Mouse (Mus musculus) left cerebral cortex, postnatal 4 days (tissue): ENCODE data around the gene Sec23b. TPM values are rescaled to one million over a fixed set of nuclear protein-coding genes. Genes with fewer than 3 reads are reported as not detected.

ENCODE experiments used
- DNase-seq: peaks from one replicate; pipeline ENCODE4 v3.0.0-alpha.2; 2022
- intact Hi-C: fragments of 180-260 bp; cut with DNase I; formaldehyde crosslinking; loops from one replicate; pipeline ENCODE4 v1.15.1; 2025
- microRNA-seq: library from miRNA; unstranded; fragments of <30 nt; microRNA quantifications from one replicate; pipeline ENCODE4 v1.2.0, GENCODE M21; 2022
- total RNA-seq, 2 experiments: library from RNA; stranded (reverse); gene quantifications; 2 replicates each; pipeline ENCODE4 v1.2.3; 2021

The Sec23b gene
- total RNA-seq, 2 experiments from 2014 or later = 36.3 to 46.3 TPM

DNA sequence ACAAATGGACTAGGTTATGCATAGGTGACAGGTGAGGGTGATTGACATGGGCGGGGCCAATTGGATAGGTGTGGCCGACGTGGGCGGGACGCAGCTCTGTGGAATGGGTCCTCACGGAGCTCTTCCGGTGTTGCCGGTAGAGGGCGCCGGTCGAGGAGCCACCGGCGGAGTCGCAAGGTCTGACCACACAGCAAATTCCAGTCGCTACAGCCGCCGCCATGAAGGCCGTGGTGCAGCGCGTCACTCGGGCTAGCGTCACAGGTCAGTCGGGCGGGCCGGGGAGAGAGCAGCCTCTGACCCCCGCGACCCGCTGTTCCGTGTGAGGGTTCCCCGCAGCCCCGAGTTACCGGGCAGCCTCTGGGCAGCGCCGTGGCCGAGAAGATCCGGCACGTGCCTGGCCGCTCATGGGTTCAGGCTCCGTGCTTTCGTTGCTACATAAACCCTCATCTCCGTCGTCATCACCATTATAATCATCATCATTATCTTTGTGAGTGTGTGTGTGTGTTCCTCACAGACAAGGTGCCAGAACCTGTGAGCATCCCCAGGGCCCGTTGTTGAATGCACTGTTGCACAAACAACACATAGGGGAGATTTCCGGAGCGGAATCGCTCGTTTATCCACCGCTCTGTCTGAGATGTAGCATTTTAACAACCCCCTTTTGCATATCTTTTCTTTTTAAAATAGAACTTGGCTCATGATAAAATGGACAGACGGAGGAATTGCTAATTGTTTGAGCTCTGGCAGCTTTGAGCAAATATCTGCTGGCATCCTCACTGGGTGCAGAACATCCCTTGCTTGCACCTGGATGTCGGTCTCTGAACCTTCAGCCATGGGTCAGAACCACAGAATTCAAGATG, 44.0 kb downstream of the Sec23b start, which contains the start of gene Dtd1:
Dtd1 (plus strand) TSS at position 67 of the 857 bp plus-strand sequence.
- intact Hi-C loops = no loop called here
- peak; percentile 89 for DNase-seq

- intact Hi-C loops = no loop called here
- no peak for DNase-seq
Observed at GRCm38 (mm10) chr2:144601576-144601975, 45.5 kb downstream of the Sec23b start.

- intact Hi-C loops = no loop called here
- no peak for DNase-seq
Observed at GRCm38 (mm10) chr2:144613956-144614355, 57.9 kb downstream of the Sec23b start.

DNA sequence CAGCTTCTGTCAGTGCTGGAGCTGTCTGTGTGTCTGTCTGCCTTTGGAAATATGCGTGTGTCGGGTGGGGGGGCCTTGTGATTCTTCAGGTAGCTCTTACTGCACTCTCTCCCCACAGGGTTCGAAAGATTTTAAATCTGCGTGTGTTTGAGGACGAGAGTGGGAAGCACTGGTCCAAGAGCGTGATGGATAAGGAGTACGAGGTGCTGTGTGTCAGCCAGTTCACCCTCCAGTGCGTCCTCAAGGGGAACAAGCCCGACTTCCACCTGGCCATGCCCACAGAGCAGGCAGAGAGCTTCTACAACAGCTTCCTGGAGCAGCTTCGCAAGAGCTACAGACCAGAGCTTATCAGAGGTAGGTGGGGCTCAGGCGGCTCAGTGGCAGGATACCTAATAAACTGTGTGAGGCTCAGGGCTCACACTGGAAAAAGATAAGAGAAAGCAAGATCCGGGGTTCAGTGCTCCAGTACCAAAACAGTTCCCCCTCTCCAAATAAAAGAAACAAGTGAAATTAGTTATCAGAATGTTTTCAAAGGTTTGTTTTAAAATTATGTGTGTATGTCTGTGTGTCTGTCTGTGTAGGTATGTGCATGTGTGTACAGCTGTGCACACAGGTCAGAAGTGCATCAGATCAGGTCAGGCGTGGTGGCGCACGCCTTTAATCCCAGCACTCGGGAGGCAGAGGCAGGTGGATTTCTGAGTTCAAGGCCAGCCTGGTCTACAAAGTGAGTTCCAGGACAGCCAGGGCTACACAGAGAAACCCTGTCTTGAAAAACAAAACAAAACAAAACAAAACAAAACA, 61.2 kb downstream of the Sec23b start:
- intact Hi-C loops = no loop called here
- no peak for DNase-seq

GRCm38 (mm10) chr2:144621491-144621890, 65.5 kb downstream of the Sec23b start:
- peak; percentile 73 for DNase-seq
- intact Hi-C loops = no loop called here

DNA sequence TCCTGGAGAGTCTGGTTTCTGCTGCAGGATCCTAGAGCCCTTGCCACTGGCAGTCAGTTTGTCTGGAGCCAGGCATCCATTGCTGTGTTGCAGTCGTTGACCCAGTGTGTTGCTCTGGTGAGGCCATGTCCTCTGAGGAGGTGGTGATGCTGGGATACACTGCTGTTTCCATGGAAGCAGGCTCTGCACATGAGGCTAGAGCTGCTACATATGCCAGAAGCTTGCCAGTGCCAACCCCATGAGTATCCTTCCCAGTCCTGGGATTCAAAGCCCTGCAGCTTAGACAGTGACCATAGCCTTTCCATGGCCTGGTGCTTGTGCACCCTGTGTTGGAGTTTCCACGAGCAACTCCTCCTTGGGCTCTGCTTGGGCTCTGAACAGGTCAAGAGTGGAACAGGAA, 77.5 kb downstream of the Sec23b start:
- intact Hi-C loops = no loop called here
- DNase-seq = no peak

DNA sequence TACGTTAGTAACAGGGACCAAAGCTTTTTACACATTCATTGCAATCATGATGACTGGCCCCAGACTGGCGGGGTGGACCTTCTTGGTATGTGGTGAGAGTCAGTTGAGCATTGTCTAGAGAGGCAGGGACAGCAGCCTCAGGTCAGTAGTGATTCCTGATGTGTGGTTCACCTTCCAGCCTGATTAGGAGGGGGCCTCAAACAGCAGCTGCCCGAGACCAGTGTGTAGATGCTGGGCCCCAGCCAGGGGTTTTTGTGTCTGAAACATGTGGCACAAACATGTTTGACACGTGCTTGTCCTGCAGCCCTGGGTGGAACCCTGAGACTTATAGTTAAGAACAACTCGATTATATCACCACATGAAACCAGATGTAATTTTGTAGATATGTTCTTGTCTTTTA, 78.2 kb downstream of the Sec23b start:
- DNase-seq = no peak
- intact Hi-C loops = no loop called here

- intact Hi-C loops = loop anchor here (5.0 kb wide), 2 partner anchors 533 to 953 kb away; partner anchors contain the start of gene Slc24a3
Observed at GRCm38 (mm10) chr2:144634729-144635128, 78.7 kb downstream of the Sec23b start.

GRCm38 (mm10) chr2:144635644-144636320, 79.8 kb downstream of the Sec23b start:
- intact Hi-C loops = loop anchor here (5.0 kb wide), 2 partner anchors 532 to 952 kb away; partner anchors contain the start of gene Slc24a3
- peak; percentile 69 for DNase-seq

More at GRCm38 (mm10) chr2:144634729-144635128, 78.7 kb downstream of the Sec23b start:
- no peak for DNase-seq

DNA sequence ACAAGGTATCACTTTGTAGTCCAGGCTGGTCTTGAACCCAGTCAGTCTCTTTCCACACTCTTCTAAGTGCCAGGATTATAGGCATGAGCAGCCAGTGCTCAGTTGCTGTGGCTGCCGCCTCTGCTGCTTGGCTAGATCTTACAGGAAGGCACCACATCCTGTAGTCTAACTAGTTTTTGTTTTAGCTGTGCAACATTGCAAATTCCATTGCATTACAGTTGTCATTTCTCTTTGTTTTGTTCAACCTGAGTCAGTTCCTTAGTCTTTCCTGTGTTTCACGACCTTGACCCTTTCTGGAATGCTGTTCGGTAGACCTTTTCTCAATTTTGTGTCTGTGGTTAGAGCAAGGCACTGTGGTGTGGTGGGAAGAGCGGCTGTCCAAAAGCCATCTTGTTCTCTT, 81.2 kb downstream of the Sec23b start:
- intact Hi-C loops = loop anchor here (5.0 kb wide), 2 partner anchors 530 to 950 kb away; partner anchors contain the start of gene Slc24a3
- DNase-seq = no peak

GRCm38 (mm10) chr2:144637671-144638395, 81.8 kb downstream of the Sec23b start:
- intact Hi-C loops = loop anchor here (5.0 kb wide), 2 partner anchors 529 to 949 kb away; partner anchors contain the start of gene Slc24a3

GRCm38 (mm10) chr2:144638719-144639118, 82.7 kb downstream of the Sec23b start:
- intact Hi-C loops = loop anchor here (5.0 kb wide), 2 partner anchors 529 to 949 kb away; partner anchors contain the start of gene Slc24a3
- DNase-seq = peak; percentile 47

More at GRCm38 (mm10) chr2:144637671-144638395, 81.8 kb downstream of the Sec23b start:
- DNase-seq = peak; percentile 71

DNA sequence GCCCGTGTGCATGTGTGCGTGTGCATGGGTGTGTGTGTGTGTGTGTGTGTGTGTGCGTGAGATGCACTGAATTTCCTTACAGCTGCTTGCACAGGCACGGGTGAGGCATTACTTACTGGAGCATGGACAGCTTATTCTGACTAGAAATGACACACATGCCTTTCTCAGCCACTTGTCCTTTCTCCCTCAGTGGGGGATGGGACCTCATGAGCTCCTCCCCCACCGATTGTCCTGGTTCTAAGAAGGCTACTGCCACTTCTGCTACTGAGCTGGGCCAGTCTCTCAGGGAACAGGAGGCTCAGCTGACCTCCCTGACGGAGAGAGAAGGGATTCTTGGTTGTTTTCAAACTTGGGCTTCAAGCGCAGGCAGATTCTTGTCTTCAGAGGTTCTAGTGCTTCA, 84.1 kb downstream of the Sec23b start:
- intact Hi-C loops = no loop called here

More for the DNA sequence above, 84.1 kb downstream of the Sec23b start:
- DNase-seq = no peak

Small RNA genes lying within 50 kb of the gene (microRNA-seq; reads per million reads assigned to microRNA genes)
- gene Gm24823 = not detected

Other genes starting within 250 kb of the Sec23b start
- gene Ovol2, start 224.1 kb upstream of the Sec23b start, total RNA-seq = under 1 TPM; 0.64 to 0.77 TPM
- 10 to 100 TPM; 21.2 to 24.1 TPM for gene Kat14, start 187.2 kb upstream of the Sec23b start, total RNA-seq
- gene Pet117, start 187.2 kb upstream of the Sec23b start, total RNA-seq = 1 to 10 TPM; 4.4 to 5.9 TPM
- 10 to 100 TPM; 37.3 to 43.6 TPM for gene Dzank1, start 28.8 kb upstream of the Sec23b start, total RNA-seq
- 10 to 100 TPM; 29.9 to 32.0 TPM for gene Polr3f, start 28.5 kb upstream of the Sec23b start, total RNA-seq
- gene Rbbp9, start 5.4 kb upstream of the Sec23b start, total RNA-seq = 10 to 100 TPM; 22.8 to 26.0 TPM
- gene Smim26, start 37.8 kb downstream of the Sec23b start, total RNA-seq = 10 to 100 TPM; 45.1 to 45.8 TPM
- 10 to 100 TPM; 54.6 to 55.7 TPM for gene Dtd1, start 43.7 kb downstream of the Sec23b start, total RNA-seq